ENCODE assay signal across 23 mouse cellular contexts in genomic region chr17:12634814-12635213, GRCm38 (mm10). TPM values are rescaled to one million over a fixed set of nuclear protein-coding genes. Genes with fewer than 3 reads are reported as not detected.
DNase-seq lines count a peak whose midpoint lies in the region; ATAC-seq and TF ChIP-seq lines count a peak whose summit lies in the region.
"Had no signal": no experiment of that assay in that cellular context is flagged by ENCODE, and none has a peak within 500 bp of the region (broad histone marks: within the 10 kb centered on the region; RNA-seq: fewer than 3 reads in every experiment).

No protein-coding gene starts in this region.

- no peak overlapping the region for H3K4me3 ChIP-seq in kidney, embryonic 15.5 days (replicated peaks)
- no peak overlapping the region for H3K4me3 ChIP-seq in lung, embryonic 14.5 days (ENCODE audit: low read depth, low read length)
- no peak overlapping the region for H3K4me3 ChIP-seq in lung, postnatal 0 days (ENCODE audit: low read depth, low read length)
- H3K4me3 ChIP-seq in lung, adult 2 months (replicated peaks; ENCODE audit: extremely low read depth, low read depth, low read length) = no peak overlapping the region
- H3K4me3 ChIP-seq: embryonic facial prominence, embryonic 10.5 days; embryonic facial prominence, embryonic 12.5 days; forebrain, embryonic 13.5 days; forebrain, embryonic 15.5 days had no signal

- H3K4me1 ChIP-seq in kidney, embryonic 15.5 days = peaks cover 20% of the 10 kb centered on the region
- H3K4me1 ChIP-seq in lung, embryonic 14.5 days (ENCODE audit: insufficient read depth) = peaks cover 20% of the 10 kb centered on the region; the same call in 1 of the 2 replicates
- H3K4me1 ChIP-seq in lung, postnatal 0 days (ENCODE audit: insufficient read depth, low read depth, low read length) = peaks cover 2% of the 10 kb centered on the region; the same call in 1 of the 2 replicates
- H3K4me1 ChIP-seq in lung, adult 2 months (ENCODE audit: control insufficient read depth, insufficient read depth, low read length) = no peaks in the 10 kb centered on the region; the same call in 1 of the 2 replicates
- H3K4me1 ChIP-seq: forebrain, embryonic 15.5 days had no signal

- no peak for ATAC-seq in kidney, embryonic 15.5 days (replicated peaks; ENCODE audit: low FRiP score)
- no peak for ATAC-seq in lung, embryonic 14.5 days (ENCODE audit: insufficient read depth)
- ATAC-seq in lung, postnatal 0 days = no peak
- ATAC-seq: activated CD4-positive, CD25-positive, alpha-beta regulatory T cell, adult 4 months; forebrain, embryonic 13.5 days; forebrain, embryonic 15.5 days; Patski had no signal

- no peak for TF ChIP-seq CTCF in lung, embryonic 14.5 days (IDR thresholded peaks at IDR 0.05; ENCODE audit: low read depth)
- no peak for TF ChIP-seq CTCF in lung, postnatal 0 days (IDR thresholded peaks at IDR 0.05)
- no peak for TF ChIP-seq CTCF in lung, adult 2 months (IDR thresholded peaks at IDR 0.05; ENCODE audit: insufficient read depth, low read length)

- H3K9me3 ChIP-seq in kidney, embryonic 15.5 days (replicated peaks) = no peaks in the 10 kb centered on the region
- no peaks in the 10 kb centered on the region for H3K9me3 ChIP-seq in lung, embryonic 14.5 days (ENCODE audit: low read depth, low read length)
- no peaks in the 10 kb centered on the region for H3K9me3 ChIP-seq in lung, postnatal 0 days (ENCODE audit: low read length)
- H3K9me3 ChIP-seq: embryonic facial prominence, embryonic 10.5 days; embryonic facial prominence, embryonic 12.5 days; forebrain, embryonic 15.5 days had no signal

- 41% methylated on average over 4 of the region's 4 CpGs for WGBS in kidney, embryonic 15.5 days
- 41% methylated on average over 4 of the region's 4 CpGs for WGBS in lung, embryonic 14.5 days
- 36% methylated on average over 4 of the region's 4 CpGs for WGBS in lung, postnatal 0 days
- 46% methylated on average over 4 of the region's 4 CpGs for WGBS in lung, adult 2 months

- H3K9ac ChIP-seq in kidney, embryonic 15.5 days = no peak overlapping the region
- H3K9ac ChIP-seq in lung, embryonic 14.5 days = no peak overlapping the region
- H3K9ac ChIP-seq in lung, postnatal 0 days (replicated peaks; ENCODE audit: low read depth) = no peak overlapping the region
- H3K9ac ChIP-seq: embryonic facial prominence, embryonic 12.5 days; forebrain, embryonic 13.5 days; forebrain, embryonic 15.5 days had no signal

- no peak overlapping the region for H3K4me2 ChIP-seq in kidney, embryonic 15.5 days
- no peak overlapping the region for H3K4me2 ChIP-seq in lung, embryonic 14.5 days
- H3K4me2 ChIP-seq in lung, postnatal 0 days (replicated peaks; ENCODE audit: low read depth, low read length) = no peak overlapping the region
- H3K4me2 ChIP-seq: embryonic facial prominence, embryonic 12.5 days; forebrain, embryonic 13.5 days; forebrain, embryonic 15.5 days had no signal

- no peak for TF ChIP-seq EP300 in lung, postnatal 0 days (IDR thresholded peaks at IDR 0.05)

- TF ChIP-seq POLR2A in lung, adult 2 months (IDR thresholded peaks at IDR 0.05; ENCODE audit: borderline replicate concordance, extremely low read depth, low read depth, low read length) = no peak

- no peaks in the 10 kb centered on the region for H3K36me3 ChIP-seq in kidney, embryonic 15.5 days
- H3K36me3 ChIP-seq in lung, embryonic 14.5 days (ENCODE audit: insufficient read depth) = no peaks in the 10 kb centered on the region
- H3K36me3 ChIP-seq in lung, postnatal 0 days (ENCODE audit: insufficient read depth, low read length) = no peaks in the 10 kb centered on the region
- H3K36me3 ChIP-seq: embryonic facial prominence, embryonic 10.5 days; embryonic facial prominence, embryonic 12.5 days; forebrain, embryonic 15.5 days had no signal

- DNase-seq in kidney, adult 9 months = no peak
- DNase-seq in lung, embryonic 14.5 days = peak; percentile 51
- DNase-seq in lung, postnatal 10 days = no peak
- peak; percentile 62 for DNase-seq in lung, postnatal 0 days (ENCODE audit: low spot score)
- no peak for DNase-seq in lung, adult 2 months
- DNase-seq in liver = no peak
- DNase-seq: adrenal gland, adult 8-10 months; adrenal gland, postnatal 14 days; adrenal gland, postnatal 36 days; cerebellum, adult 11-12 months; cerebellum, adult 2 months; cerebellum, adult 9-10 months; cerebellum, postnatal 10 days; cerebellum, postnatal 25 days had no signal

- H3K27me3 ChIP-seq in kidney, embryonic 15.5 days = no peaks in the 10 kb centered on the region
- no peaks in the 10 kb centered on the region for H3K27me3 ChIP-seq in lung, embryonic 14.5 days (ENCODE audit: insufficient read depth, low read length)
- H3K27me3 ChIP-seq in lung, postnatal 0 days (replicated peaks; ENCODE audit: insufficient read depth, low read length) = no peaks in the 10 kb centered on the region
- H3K27me3 ChIP-seq: embryonic facial prominence, embryonic 12.5 days; forebrain, embryonic 13.5 days; forebrain, embryonic 15.5 days had no signal

- 0 out of 2 replicates have a peak overlapping the region, but pooled peaks have one; percentile 45 for H3K27ac ChIP-seq in kidney, embryonic 15.5 days
- no peak overlapping the region for H3K27ac ChIP-seq in lung, embryonic 14.5 days (ENCODE audit: low read depth)
- H3K27ac ChIP-seq in lung, postnatal 0 days (ENCODE audit: low read length) = no peak overlapping the region
- H3K27ac ChIP-seq: embryonic facial prominence, embryonic 10.5 days; embryonic facial prominence, embryonic 12.5 days; forebrain, embryonic 13.5 days; forebrain, embryonic 15.5 days had no signal

RNA-seq across cellular contexts. Expression of gene Slc22a1, which starts 40.8 kb away (rescaled TPM):
- 6.8 and 6.9 TPM in 2 replicates for polyA plus RNA-seq in kidney, embryonic 15.5 days (2015; fragmentation: Nextera tagmentation; extraction: Ambion mirVana)
- 1.2 and 5.1 TPM in 2 replicates for polyA plus RNA-seq in lung, embryonic 14.5 days (2014; fragmentation: Nextera tagmentation; extraction: Ambion mirVana)
- 1.6 and 3.2 TPM in 2 replicates for polyA plus RNA-seq in lung, postnatal 0 days (2015; fragmentation: Nextera tagmentation; extraction: Ambion mirVana)
- polyA plus RNA-seq in lung, adult 2 months (2012; rRNA removed) = 0.43 and 1.7 TPM in 2 replicates
- polyA plus RNA-seq: C2C12; embryonic facial prominence, embryonic 10.5 days; forebrain, embryonic 11.5 days; forebrain, embryonic 13.5 days; forebrain, embryonic 15.5 days; Patski had no signal

RNA-seq across cellular contexts. Expression of gene Slc22a2, which starts 50.9 kb away (rescaled TPM):
- 9.6 and 10.3 TPM in 2 replicates for polyA plus RNA-seq in kidney, embryonic 15.5 days (2015; fragmentation: Nextera tagmentation; extraction: Ambion mirVana)
- not detected in 2 replicates for polyA plus RNA-seq in lung, embryonic 14.5 days (2014; fragmentation: Nextera tagmentation; extraction: Ambion mirVana)
- polyA plus RNA-seq in lung, postnatal 0 days (2015; fragmentation: Nextera tagmentation; extraction: Ambion mirVana) = 0.10 TPM in 1 of 2 replicates, not detected in the other
- polyA plus RNA-seq in lung, adult 2 months (2012; rRNA removed) = 0.08 TPM in 1 of 2 replicates, not detected in the other
- polyA plus RNA-seq: C2C12; embryonic facial prominence, embryonic 10.5 days; embryonic facial prominence, embryonic 12.5 days; forebrain, embryonic 11.5 days; Patski had no signal

Comparison
In these comparisons a context has a peak if more than half of its experiments do, and no peak if none do; other contexts are left out.
1. DNase-seq: peak in lung, embryonic 14.5 days (single experiment) and lung, postnatal 0 days (single experiment); none in kidney, adult 9 months (single experiment), lung, postnatal 10 days (single experiment), lung, adult 2 months (single experiment) and liver (single experiment).